Mouse (Mus musculus): ENCODE results near the gene Twf2.

The Twf2 gene

GRCm38 (mm10) chr9:106211680-106212593 is 9.0 kb downstream of the Twf2 start:
- peak in 1 of 2 experiments; percentile 83 for DNase-seq (ENCODE audit: low spot score in 2 of 2)

- DNase-seq (ENCODE audit: low spot score in 2 of 2): no peak
Measured at GRCm38 (mm10) chr9:106212594-106212981, 9.7 kb downstream of the Twf2 start.

- no peak for DNase-seq (ENCODE audit: low spot score in 2 of 2)
Measured at GRCm38 (mm10) chr9:106215341-106216125, 12.6 kb downstream of the Twf2 start.

GRCm38 (mm10) chr9:106216971-106217370 is 14.1 kb downstream of the Twf2 start:
- DNase-seq (ENCODE audit: low spot score in 2 of 2): no peak

GRCm38 (mm10) chr9:106220894-106221523 is 18.1 kb downstream of the Twf2 start:
- DNase-seq (ENCODE audit: low spot score in 2 of 2): no peak

GRCm38 (mm10) chr9:106222261-106222851 is 19.4 kb downstream of the Twf2 start, which contains the start of gene Tlr9:
TSS of gene Tlr9 (plus strand) at chr9:106222598.
- DNase-seq (ENCODE audit: low spot score in 2 of 2): no peak

- no peak for DNase-seq (ENCODE audit: low spot score in 2 of 2)
Measured at GRCm38 (mm10) chr9:106222994-106223393, 20.1 kb downstream of the Twf2 start.

- no peak for DNase-seq (ENCODE audit: low spot score in 2 of 2)
Measured at GRCm38 (mm10) chr9:106225469-106226150, 22.7 kb downstream of the Twf2 start.

GRCm38 (mm10) chr9:106226151-106226682 is 23.3 kb downstream of the Twf2 start:
- DNase-seq (ENCODE audit: low spot score in 2 of 2): peak in 1 of 2 experiments; percentile 42

GRCm38 (mm10) chr9:106227790-106228429 is 25.0 kb downstream of the Twf2 start:
- DNase-seq (ENCODE audit: low spot score in 2 of 2): no peak

- no peak for DNase-seq (ENCODE audit: low spot score in 2 of 2)
Measured at GRCm38 (mm10) chr9:106230051-106230733, 27.3 kb downstream of the Twf2 start.

- no peak for DNase-seq (ENCODE audit: low spot score in 2 of 2)
Measured at GRCm38 (mm10) chr9:106230734-106231106, 27.8 kb downstream of the Twf2 start.

- no peak for DNase-seq (ENCODE audit: low spot score in 2 of 2)
Measured at GRCm38 (mm10) chr9:106231220-106231619, 28.3 kb downstream of the Twf2 start.

- DNase-seq (ENCODE audit: low spot score in 2 of 2): no peak
Measured at GRCm38 (mm10) chr9:106231816-106232215, 28.9 kb downstream of the Twf2 start.

GRCm38 (mm10) chr9:106232956-106233355 is 30.0 kb downstream of the Twf2 start:
- DNase-seq (ENCODE audit: low spot score in 2 of 2): no peak

GRCm38 (mm10) chr9:106233953-106234352 is 31.0 kb downstream of the Twf2 start:
- DNase-seq (ENCODE audit: low spot score in 2 of 2): no peak

GRCm38 (mm10) chr9:106235194-106235830 is 32.4 kb downstream of the Twf2 start:
- no peak for DNase-seq (ENCODE audit: low spot score in 2 of 2)

GRCm38 (mm10) chr9:106236156-106236817 is 33.4 kb downstream of the Twf2 start:
- no peak for DNase-seq (ENCODE audit: low spot score in 2 of 2)

GRCm38 (mm10) chr9:106236818-106237211 is 33.9 kb downstream of the Twf2 start:
- DNase-seq (ENCODE audit: low spot score in 2 of 2): no peak

Data from frontal cortex, postnatal 10 days (tissue).